Mouse (Mus musculus) liver, adult 2 months (tissue): Measurements from ENCODE around the gene Dhx38.

Experiments used
- CTCF ChIP-seq: fragments of 200-500 bp; IDR thresholded peaks from 2 replicates; pipeline ENCODE4 v1.5.1; 2011; ENCODE audit warnings: low read depth, low read length, control low read depth
- POLR2A ChIP-seq: fragments of 200-500 bp; IDR thresholded peaks from 2 replicates; pipeline ENCODE4 v1.6.1; 2011; ENCODE audit warnings: low read length, control low read depth; ENCODE audit not compliant: insufficient read depth; ENCODE audit errors: extremely low read depth

DNA sequence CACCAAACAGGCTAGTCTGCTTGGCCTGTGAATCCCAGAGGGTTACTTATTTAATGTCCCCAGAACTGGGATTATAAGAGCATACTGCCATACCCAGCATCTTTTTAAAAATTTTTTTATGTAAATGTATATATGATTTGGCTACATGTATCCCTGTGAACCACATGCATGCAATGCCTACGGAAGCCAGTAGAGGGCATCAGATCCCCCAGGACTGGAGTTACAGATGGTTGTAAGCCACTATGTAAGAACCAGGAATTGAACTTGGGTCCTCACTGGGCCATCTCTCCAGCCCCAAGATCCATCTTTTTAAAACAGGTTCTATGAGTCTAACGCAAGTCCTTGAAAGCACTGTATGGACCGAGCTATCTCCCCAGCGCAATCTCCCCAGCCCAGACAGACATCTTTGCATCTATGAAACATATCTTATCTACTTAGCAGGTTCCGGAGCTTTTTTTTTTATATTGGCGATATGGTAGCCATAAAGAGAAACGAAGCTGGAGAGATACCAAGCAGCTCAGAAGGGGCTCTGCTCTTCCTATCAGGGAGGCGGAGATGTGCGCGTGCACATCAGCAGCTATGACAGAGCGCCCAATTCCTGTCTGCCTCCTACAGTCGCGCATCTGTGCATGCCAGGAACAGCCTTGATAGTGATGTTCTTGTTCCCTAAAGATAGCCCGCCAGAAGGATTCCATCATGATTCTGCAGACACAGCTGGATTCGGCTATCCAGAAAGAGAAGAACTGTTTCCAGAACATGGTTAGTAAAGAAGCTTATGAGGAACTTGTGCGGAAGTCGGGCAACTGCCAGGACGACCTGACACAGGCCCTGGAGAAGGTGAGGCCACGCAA lies 30.3 kb downstream of the Dhx38 start:
- no peak for TF ChIP-seq POLR2A
- peak; percentile 64 for TF ChIP-seq CTCF
